Mouse (Mus musculus) stomach, embryonic 15.5 days (tissue): ENCODE measurements around the gene Steap3. TPM values are rescaled to one million over a fixed set of nuclear protein-coding genes. Genes with fewer than 3 reads are reported as not detected.
"Not testable (repeated sequence)": the region's sequence is repeated elsewhere in the genome, so short reads cannot be mapped to it uniquely, and the experiment has no call there.

Experiments
- ATAC-seq: fragments of 200-750 bp; cut with Nextera tagmentation; 2 replicates; pipeline ENCODE4 v1.8.0; 2017; ENCODE audit warnings: low read depth, moderate number of reproducible peaks, moderate TSS enrichment; ENCODE audit not compliant: insufficient read depth, low FRiP score
- H3K27ac ChIP-seq: fragments of 300-500 bp; sonication (generic); 2 replicates; pipeline ENCODE4 v1.5.1; 2015; ENCODE audit warnings: mild to moderate bottlenecking, inconsistent platforms
- H3K27me3 ChIP-seq: fragments of 300-500 bp; sonication (generic); replicated peaks from 2 replicates; pipeline ENCODE4 v1.6.1; 2015; ENCODE audit warnings: inconsistent platforms
- H3K36me3 ChIP-seq: fragments of 300-500 bp; sonication (generic); 2 replicates; pipeline ENCODE4 v1.6.1; 2015; ENCODE audit warnings: inconsistent platforms
- H3K4me1 ChIP-seq: fragments of 300-500 bp; sonication (generic); 2 replicates; pipeline ENCODE4 v1.6.1; 2015; ENCODE audit warnings: inconsistent platforms
- H3K4me2 ChIP-seq: fragments of 300-500 bp; sonication (generic); 2 replicates; pipeline ENCODE4 v1.6.1; 2015; ENCODE audit warnings: mild to moderate bottlenecking, inconsistent platforms
- H3K4me3 ChIP-seq: fragments of 300-500 bp; sonication (generic); replicated peaks from 2 replicates; pipeline ENCODE4 v1.5.1; 2015; ENCODE audit warnings: inconsistent platforms
- H3K9ac ChIP-seq: fragments of 300-500 bp; sonication (generic); 2 replicates; pipeline ENCODE4 v1.6.1; 2015; ENCODE audit warnings: inconsistent platforms
- H3K9me3 ChIP-seq: fragments of 300-500 bp; sonication (generic); 2 replicates; pipeline ENCODE4 v1.6.1; 2016; ENCODE audit warnings: inconsistent platforms
- WGBS: fragments of 180-500 bp; shearing (Covaris S2); methylation state at CpG from one replicate; pipeline ENCODE4 v1.1.7; 2015; 5-methylcytosine and 5-hydroxymethylcytosine counted together
- polyA plus RNA-seq: library from polyadenylated mRNA; unstranded; fragments of >200 nt; fragmentation: Nextera tagmentation; extraction: Ambion mirVana; gene quantifications from 2 replicates; pipeline ENCODE4 v1.2.1, GENCODE M21; 2015

Gene Steap3
- 4.9 and 7.3 TPM in 2 replicates for polyA plus RNA-seq

DNA sequence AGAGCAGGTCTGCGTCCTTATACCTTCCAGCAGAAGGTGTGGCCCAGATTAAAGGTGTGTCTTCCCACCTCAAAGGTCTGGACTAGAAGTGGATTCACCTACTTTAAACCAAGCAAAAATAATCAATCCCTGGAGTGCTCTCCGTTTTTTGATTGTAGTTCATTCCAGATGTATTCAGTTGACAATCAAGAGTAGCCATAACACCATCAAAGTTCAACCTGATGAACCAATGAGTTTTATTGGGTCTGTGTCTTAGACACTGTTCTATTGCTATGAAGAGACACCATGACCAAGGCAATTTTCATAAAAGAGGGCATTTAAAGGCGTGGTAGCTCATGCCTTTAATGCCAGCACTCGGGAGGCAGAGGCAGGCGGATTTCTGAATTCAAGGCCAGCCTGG is at the start of gene Steap3:
TSS of gene Steap3 (minus strand) at position 101 of the 400 bp plus-strand sequence.
- no peak for ATAC-seq
- H3K9ac ChIP-seq, result no peak within 1 kb of the TSS
- H3K9me3 ChIP-seq, result no peaks in the 10 kb centered on the region
- no peak within 1 kb of the TSS for H3K4me2 ChIP-seq
- H3K4me3 ChIP-seq, result no peak within 1 kb of the TSS
- no peaks in the 10 kb centered on the region for H3K36me3 ChIP-seq
- 86% methylated on average over 5 of the region's 5 CpGs for WGBS
- H3K4me1 ChIP-seq, result no peaks in the 10 kb centered on the region
- no peak within 1 kb of the TSS for H3K27ac ChIP-seq
- H3K27me3 ChIP-seq, result no peaks in the 10 kb centered on the region

DNA sequence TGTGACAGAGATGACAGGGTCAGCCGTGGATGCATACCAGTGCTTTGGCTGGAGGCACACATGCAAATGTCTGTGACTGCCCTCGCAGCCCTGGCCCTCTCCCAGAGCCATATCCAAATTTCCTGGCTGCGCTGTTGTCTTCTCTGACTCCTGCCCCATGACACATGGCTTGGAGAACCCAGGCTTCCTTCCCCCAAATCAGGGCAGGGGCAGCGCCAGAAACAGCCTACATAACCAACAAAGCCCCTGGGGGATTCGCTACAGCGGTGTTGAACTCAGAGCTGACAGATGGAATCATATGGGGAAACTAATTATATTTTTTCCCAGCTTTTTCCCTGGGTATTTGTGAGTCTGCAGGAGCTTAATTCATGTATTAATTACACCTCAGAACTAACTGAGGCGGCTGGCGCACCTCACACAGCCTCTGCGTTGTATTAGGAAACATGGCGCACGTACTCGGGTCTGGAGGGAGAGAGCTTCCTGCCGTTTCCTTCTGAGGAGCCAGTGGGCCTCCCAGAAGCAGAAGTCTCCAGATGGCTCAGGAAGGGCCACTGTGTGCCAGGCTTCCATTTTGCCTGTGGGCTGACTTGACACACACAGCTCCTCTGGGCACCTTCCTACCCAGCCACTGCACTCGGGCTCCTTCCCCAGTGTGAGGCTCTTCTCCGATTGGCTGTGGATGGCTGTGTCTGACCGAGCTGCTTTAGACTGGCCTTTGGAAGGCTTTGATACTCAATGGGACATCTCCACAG is 48.9 kb upstream of the Steap3 start:
- Histone ChIP-seq H3K9me3 (no peaks in the 10 kb centered on the region), H3K27me3 (no peaks in the 10 kb centered on the region), H3K9ac (no peak overlapping the region), H3K4me3 (no peak overlapping the region), H3K27ac (no peak overlapping the region), H3K4me1 (no peaks in the 10 kb centered on the region), H3K36me3 (no peaks in the 10 kb centered on the region), H3K4me2 (no peak overlapping the region)
- no peak for ATAC-seq
- WGBS, result 83% methylated on average over 16 of the region's 16 CpGs

DNA sequence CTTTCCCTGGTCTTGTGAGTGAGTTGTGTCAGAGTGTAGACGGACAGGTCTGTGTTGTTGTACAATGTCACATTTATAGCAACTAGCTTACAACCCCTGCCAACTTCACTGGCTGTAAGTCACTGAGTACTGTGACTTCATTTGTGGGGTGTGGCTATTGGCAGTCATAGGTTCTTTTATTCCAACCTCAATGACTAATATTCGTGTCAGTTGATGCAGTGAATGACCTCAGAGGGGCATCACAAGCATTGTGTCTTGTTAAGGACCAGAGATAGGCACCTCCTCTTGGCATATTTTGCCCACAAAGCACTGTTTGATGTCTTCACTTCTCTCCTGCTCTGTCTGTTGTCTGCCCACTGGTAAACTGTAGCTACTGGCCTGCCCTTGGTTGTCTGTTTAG is 33.3 kb upstream of the Steap3 start:
- Histone ChIP-seq H3K4me1 (no peaks in the 10 kb centered on the region), H3K9me3 (no peaks in the 10 kb centered on the region), H3K27me3 (no peaks in the 10 kb centered on the region), H3K9ac (no peak overlapping the region), H3K27ac (no peak overlapping the region), H3K4me3 (no peak overlapping the region), H3K4me2 (no peak overlapping the region), H3K36me3 (no peaks in the 10 kb centered on the region)
- ATAC-seq, result no peak
- 71% methylated on average over 2 of the region's 2 CpGs for WGBS

DNA sequence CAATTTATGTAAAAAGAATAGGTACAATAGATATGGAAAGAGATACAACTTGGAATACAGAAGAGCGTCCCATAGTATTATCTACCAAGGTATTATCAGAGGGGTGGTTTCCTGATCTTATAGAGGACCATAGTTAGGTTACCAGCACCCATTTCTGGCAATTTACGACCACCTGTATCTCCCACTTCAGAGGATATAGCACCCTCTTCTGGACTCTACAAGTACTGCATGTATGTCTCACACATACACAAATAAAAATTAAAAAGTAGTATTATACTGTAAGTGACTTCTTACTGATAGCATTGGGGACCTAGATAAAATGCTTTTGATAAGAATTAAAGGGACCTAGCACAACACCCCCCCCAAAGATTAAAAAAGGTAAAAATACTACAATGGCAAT is 24.4 kb upstream of the Steap3 start:
- Histone ChIP-seq H3K9ac (no peak overlapping the region), H3K4me1 (no peaks in the 10 kb centered on the region), H3K36me3 (no peaks in the 10 kb centered on the region), H3K27me3 (no peaks in the 10 kb centered on the region), H3K9me3 (no peaks in the 10 kb centered on the region), H3K27ac (no peak overlapping the region), H3K4me3 (no peak overlapping the region), H3K4me2 (no peak overlapping the region)
- 87% methylated on average over 2 of the region's 2 CpGs for WGBS
- ATAC-seq, result no peak

DNA sequence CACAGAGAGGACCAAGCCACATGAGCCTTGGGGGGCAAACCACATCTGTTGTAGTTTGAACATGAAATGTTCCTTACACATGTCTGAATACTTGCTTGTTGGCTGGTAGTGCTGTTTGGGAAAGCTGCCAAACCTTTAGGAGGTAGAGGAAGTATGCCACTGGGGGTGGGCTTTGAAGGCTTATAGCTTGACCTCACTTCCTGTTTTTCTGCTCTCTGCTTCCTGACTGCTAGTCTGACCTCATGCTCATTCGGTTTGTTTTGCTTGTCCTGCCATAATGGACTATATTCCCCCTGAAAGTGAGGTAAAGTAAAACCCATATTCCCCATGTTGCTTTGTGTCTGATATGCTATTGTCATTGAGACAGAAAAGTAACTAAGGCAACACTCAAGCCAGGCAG is 21.3 kb upstream of the Steap3 start:
- ATAC-seq, result no peak
- Histone ChIP-seq H3K27me3 (no peaks in the 10 kb centered on the region), H3K4me1 (no peaks in the 10 kb centered on the region), H3K4me2 (no peak overlapping the region), H3K9me3 (no peaks in the 10 kb centered on the region), H3K36me3 (no peaks in the 10 kb centered on the region), H3K9ac (no peak overlapping the region), H3K27ac (no peak overlapping the region), H3K4me3 (no peak overlapping the region)
- 45% methylated on average over 1 of the region's 1 CpGs for WGBS

DNA sequence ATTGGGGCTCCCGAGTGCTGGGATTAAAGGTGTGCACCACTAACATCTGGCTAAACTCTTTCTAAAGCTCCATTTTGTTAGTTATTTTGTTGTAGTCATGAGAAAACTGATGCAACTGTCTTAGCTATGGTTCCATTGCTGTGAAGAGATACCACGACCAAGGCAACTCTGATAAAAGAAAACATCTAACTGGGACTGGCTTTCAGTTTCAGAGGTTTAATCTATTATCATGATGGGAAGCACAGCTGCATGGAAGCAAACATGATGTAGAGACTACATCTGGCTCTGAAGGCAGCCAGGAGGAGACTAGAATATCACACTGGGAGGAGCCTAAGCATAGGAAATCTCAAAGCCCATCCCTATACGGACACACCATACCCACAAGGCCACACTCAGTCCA is 19.2 kb upstream of the Steap3 start:
- no peak for ATAC-seq
- Histone ChIP-seq H3K36me3 (no peaks in the 10 kb centered on the region), H3K9ac (no peak overlapping the region), H3K4me3 (no peak overlapping the region), H3K27ac (no peak overlapping the region), H3K4me1 (no peaks in the 10 kb centered on the region), H3K9me3 (no peaks in the 10 kb centered on the region), H3K4me2 (no peak overlapping the region), H3K27me3 (no peaks in the 10 kb centered on the region)
- WGBS, result 83% methylated on average over 3 of the region's 3 CpGs

DNA sequence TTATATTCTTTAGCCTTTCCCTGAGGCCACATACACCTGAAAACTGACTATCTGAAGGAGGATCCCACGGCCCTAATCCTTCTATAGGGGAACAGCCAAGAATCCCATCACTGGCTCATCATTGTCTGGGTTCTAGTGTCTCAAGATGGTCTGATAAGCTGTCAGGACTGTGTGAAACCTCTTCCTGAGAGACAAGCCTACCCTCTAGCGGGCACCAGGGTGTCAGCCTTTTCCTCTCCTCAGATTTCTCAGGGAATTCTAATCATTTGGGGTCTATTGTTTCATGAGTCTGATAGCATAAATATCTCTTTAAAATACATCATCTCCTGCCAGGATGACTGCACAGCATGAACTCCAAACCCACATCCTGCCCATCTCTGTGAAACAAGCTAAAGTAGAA is 17.3 kb upstream of the Steap3 start:
- Histone ChIP-seq H3K9me3 (no peaks in the 10 kb centered on the region), H3K9ac (no peak overlapping the region), H3K4me1 (no peaks in the 10 kb centered on the region), H3K27me3 (no peaks in the 10 kb centered on the region), H3K36me3 (no peaks in the 10 kb centered on the region), H3K4me2 (no peak overlapping the region), H3K27ac (no peak overlapping the region), H3K4me3 (no peak overlapping the region)
- 67% methylated on average over 2 of the region's 2 CpGs for WGBS
- ATAC-seq, result no peak

DNA sequence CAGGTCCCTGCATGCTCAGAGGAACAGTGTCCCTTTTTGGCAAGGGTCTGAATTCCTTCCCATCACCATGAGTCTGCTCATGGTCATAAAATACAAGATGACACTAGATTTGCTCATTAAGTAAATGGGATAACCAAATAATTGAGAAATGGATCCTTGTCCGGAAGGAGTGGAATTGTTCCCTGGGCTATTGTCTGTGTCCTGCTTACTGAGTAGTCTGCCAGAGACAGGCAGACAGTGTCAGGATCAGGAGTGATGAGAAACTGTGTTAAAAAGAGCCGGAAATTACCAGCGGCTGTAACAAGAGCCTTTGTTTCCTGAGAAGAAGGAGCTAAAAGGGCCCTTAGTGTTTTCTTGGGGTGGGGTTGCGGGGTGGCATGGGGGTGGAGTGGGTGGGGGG is 15.2 kb upstream of the Steap3 start:
- Histone ChIP-seq H3K4me1 (no peaks in the 10 kb centered on the region), H3K27me3 (no peaks in the 10 kb centered on the region), H3K9ac (no peak overlapping the region), H3K4me3 (no peak overlapping the region), H3K4me2 (no peak overlapping the region), H3K36me3 (no peaks in the 10 kb centered on the region), H3K27ac (no peak overlapping the region), H3K9me3 (no peaks in the 10 kb centered on the region)
- WGBS, result 63% methylated on average over 4 of the region's 4 CpGs
- no peak for ATAC-seq

DNA sequence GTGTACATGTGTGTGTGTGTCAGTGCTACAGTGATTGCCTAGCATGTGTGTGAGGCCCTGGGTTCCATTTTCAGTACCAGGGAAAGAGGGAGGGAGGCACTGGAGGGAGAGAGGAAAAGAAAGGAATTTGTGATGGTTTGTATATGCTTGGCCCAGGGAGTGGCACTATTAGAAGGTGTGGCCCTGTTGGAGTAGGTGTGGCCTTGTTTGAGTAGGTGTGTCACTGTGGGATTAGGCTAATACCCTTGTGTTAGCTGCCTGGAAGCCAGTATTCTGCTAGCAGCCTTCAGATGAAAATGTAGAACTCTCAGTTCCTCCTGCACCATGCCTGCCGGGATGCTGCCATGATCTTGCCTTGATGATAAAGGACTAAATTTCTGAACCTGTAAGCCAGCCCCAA is 3.6 kb upstream of the Steap3 start:
- WGBS, result 85% methylated on average over 1 of the region's 1 CpGs

DNA sequence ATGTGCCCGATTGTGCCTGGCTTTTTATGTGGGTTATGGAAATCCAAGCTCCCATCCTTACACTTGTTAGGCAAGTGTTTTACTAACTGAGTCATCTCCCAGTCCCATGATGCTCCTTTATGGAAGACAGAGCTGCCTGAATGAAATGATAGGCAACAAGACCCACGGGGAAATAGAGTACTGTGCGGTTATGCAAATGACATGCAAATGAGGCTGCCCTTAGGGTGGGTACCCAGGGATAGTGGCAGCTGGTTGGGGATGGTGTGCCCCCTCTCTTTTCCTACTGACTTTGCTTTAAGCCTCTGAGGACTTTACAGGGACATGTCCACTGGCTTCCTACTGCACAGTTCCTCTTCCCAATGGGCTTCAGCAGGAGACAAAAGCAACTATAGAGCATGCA is 2.7 kb upstream of the Steap3 start:
- no peaks in the 10 kb centered on the region for H3K9me3 ChIP-seq
- no peaks in the 10 kb centered on the region for H3K27me3 ChIP-seq
- no peaks in the 10 kb centered on the region for H3K4me1 ChIP-seq
- H3K27ac ChIP-seq, result no peak overlapping the region
- H3K9ac ChIP-seq, result no peak overlapping the region
- H3K4me2 ChIP-seq, result no peak overlapping the region
- 83% methylated on average over 3 of the region's 3 CpGs for WGBS
- no peak overlapping the region for H3K4me3 ChIP-seq
- ATAC-seq, result no peak
- H3K36me3 ChIP-seq, result no peaks in the 10 kb centered on the region

More for the DNA sequence above, 3.6 kb upstream of the Steap3 start:
- H3K4me2 ChIP-seq, H3K36me3 ChIP-seq, H3K27ac ChIP-seq, H3K4me1 ChIP-seq, H3K9me3 ChIP-seq, ATAC-seq, H3K4me3 ChIP-seq, H3K9ac ChIP-seq, H3K27me3 ChIP-seq: not testable (repeated sequence)

DNA sequence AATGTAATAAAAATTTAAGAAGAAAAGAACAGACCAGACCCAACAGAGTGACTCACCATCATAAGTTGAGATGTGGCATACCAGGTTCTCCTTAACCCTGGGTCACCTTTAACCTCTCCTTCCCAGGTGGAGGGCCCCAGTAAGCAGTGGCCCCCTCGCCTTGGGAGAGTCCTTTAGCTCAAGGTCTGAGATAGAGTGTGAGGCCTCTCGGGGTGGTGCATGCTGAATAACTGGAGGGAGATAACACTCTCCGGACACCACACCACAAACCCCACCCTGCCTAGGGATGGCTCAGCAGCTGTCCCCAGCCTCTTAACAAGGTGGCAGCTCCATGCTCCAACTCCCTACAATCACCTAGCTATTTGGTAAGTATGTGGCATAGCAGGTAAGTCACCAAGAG is 1.6 kb downstream of the Steap3 start:
- Histone ChIP-seq H3K9ac (no peak overlapping the region), H3K27me3 (no peaks in the 10 kb centered on the region), H3K4me2 (no peak overlapping the region), H3K4me3 (no peak overlapping the region), H3K27ac (no peak overlapping the region), H3K36me3 (no peaks in the 10 kb centered on the region), H3K4me1 (no peaks in the 10 kb centered on the region), H3K9me3 (no peaks in the 10 kb centered on the region)
- peak; percentile 86; the same call in 1 of the 2 replicates for ATAC-seq
- WGBS, result 69% methylated on average over 3 of the region's 3 CpGs

DNA sequence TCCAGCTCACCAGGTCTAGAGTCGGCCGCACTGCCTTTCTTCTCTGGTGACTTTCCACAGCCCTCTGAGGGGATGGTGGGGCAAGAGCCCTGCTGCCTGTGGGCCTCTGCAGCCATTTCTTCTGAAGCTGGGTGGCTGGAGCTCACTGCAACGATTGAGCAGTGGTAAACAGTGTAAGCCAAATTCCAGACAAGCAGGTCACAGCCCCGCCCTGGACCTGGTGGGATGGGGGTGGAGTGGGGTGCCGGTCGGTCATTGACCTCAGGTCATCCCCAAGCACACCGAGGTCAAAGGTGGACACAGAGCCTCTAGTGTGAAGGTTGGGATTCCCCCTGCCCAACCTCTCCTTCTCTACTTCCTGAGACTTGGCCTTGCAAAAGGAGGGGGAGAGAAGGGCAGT is 2.4 kb downstream of the Steap3 start:
- Histone ChIP-seq H3K9ac (no peak overlapping the region), H3K4me3 (no peak overlapping the region), H3K27ac (no peak overlapping the region), H3K36me3 (no peaks in the 10 kb centered on the region), H3K27me3 (no peaks in the 10 kb centered on the region), H3K9me3 (no peaks in the 10 kb centered on the region), H3K4me2 (no peak overlapping the region), H3K4me1 (0 out of 2 replicates have a peak, but pooled peaks cover 3% of the 10 kb centered on the region)
- no peak for ATAC-seq
- 45% methylated on average over 7 of the region's 7 CpGs for WGBS

DNA sequence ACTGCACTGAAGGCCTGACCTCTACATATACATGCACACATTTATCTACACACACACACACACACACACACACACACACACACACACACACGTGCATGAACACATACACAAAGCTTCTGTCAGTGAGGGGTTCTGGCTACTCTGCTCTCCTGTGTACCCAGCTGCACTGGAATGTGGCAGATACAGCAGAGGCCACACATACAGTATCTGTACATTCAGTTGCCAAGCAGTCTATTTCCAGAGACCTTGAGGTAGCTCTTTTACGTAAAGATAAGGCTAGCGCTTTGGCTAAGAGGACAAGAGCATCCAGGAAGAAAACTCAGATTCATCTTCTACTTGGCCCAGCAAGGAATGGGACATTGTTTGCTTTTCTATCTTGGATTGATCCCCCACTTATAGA is 4.9 kb downstream of the Steap3 start:
- no peaks in the 10 kb centered on the region for H3K36me3 ChIP-seq
- 80% methylated on average over 3 of the region's 3 CpGs for WGBS
- no peak overlapping the region for H3K9ac ChIP-seq
- ATAC-seq, result no peak
- peaks cover 11% of the 10 kb centered on the region; the same call in 1 of the 2 replicates for H3K4me1 ChIP-seq
- H3K4me3 ChIP-seq, result no peak overlapping the region
- no peak overlapping the region for H3K4me2 ChIP-seq
- H3K27me3 ChIP-seq, result no peaks in the 10 kb centered on the region
- H3K27ac ChIP-seq, result no peak overlapping the region
- H3K9me3 ChIP-seq, result no peaks in the 10 kb centered on the region
